Mouse (Mus musculus) embryonic fibroblast, embryonic 13.5 days (primary cell): ENCODE data around the gene Gm9821.

Experiments
- CTCF ChIP-seq: IDR thresholded peaks from 2 replicates; pipeline ENCODE4 v1.5.1; 2011; ENCODE audit warnings: mild to moderate bottlenecking, control low read depth, low read length, moderate library complexity, borderline replicate concordance; ENCODE audit not compliant: insufficient read depth
- POLR2A ChIP-seq: IDR thresholded peaks from 2 replicates; pipeline ENCODE4 v1.6.1; 2011; ENCODE audit warnings: low read depth, mild to moderate bottlenecking, control low read depth, low read length, moderate library complexity

DNA sequence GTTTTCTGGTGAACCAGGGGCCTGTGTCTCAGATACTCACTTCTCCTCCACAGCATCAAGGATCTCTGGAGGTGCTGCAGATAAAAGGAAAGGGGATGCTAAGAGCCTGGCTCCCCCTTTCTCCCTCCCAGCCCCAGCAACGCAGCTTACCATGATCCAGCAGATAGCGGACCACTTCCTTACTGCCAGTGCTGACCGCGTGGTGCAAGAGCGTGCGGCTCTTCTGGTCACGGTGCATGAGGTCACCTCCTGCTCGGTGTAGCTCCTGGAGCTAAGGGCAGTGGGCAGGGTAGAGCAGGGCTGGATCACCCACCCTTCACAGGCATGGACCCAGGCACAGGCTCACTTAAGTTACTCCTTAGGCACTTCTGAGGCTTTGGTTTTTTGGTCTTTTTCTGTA lies 11.5 kb upstream of the Gm9821 start:
- TF ChIP-seq POLR2A = no peak
- no peak for TF ChIP-seq CTCF
